Mouse (Mus musculus) cerebellum, adult 9-11 months (tissue): Measurements from ENCODE around the gene Pkib.

Experiments
- DNase-seq: peaks from one replicate; pipeline ENCODE4 v3.0.0; 2022

Gene Pkib

DNA sequence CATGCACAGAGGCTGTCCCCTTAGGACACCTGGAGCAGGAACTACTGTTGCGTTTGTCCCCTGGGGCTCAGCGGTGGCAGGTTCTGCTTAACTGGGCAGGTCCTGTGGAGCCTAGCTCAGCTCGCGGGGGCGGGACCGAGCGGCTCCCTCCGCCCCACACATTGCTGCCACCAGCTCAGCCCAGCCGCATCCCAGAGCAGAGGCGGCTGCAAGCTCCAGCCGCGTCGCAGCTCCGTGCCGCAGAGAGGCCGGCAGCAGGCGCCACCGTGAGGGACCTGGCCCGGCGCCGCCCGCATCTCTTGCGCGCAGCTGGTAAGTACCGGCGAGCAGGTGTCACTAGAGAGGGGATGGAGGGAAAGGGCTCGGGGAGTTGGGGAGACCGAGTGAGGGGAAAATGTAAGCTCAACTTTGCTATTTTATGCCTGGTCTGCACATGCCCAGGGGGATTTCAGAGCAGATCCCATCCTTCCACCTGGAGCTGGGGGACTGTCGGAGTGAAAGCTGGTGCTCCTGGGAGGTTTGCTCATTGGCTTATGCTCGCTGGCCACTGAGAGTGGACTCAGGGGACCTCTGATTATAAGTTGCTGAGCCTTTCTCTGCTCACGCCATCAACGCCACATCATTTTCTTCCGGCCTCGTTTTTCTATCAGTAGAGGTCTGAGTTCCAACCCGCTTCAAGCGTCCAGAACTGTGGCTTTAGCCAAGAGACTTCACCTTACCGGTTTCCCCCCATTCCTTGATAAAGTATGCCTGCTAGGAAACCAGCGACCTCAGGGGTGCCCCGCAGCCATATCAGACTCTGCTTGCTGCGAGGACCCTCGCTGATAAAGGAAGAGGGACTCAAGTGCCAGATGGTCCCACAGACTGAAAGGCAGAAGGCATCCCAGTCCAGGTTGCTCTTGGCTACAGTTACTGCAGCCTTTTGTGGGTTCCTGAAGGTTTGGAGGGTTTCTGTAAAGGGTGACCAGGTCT lies at the start of gene Pkib:
Pkib (plus strand) TSS at position 86 of the 972 bp plus-strand sequence.
- DNase-seq, result peak; percentile 91

DNA sequence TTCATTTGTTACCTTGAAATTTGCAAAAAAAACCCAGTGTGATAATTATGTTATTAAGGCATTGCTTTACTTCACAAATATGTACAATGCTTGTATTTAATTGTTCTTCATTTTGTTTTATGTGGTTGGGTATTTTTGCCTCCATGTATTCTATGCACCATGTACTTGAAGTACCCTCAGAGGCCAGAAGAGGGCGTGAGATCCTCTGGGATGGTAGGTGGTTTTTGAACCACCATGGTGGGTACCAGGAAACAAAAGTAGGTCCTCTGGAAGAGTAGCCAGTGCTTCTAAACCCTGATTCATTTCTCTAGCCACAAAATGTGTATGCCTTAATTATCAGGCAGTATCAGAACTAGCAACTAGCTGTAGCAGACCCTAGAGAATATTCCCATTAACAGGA lies 47.9 kb upstream of the Pkib start:
- no peak for DNase-seq

DNA sequence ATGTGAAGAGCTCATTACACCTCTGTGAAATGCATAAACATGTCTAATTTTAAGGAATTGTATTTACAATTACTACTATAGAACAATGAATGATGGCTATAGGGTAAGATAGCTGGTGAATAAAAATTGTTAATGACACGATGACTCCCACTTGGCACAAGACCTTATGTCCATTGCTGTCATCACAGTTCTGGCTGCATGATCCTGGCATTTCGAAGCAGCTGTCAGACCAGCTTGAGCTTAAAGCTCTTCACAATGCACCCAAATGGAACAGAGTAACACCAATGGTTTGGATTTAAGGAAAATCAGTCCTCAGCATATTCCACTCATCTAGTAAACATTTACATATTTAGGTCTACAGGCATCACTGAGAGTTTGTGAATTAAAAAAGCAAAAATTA lies 37.5 kb upstream of the Pkib start:
- DNase-seq, result no peak

DNA sequence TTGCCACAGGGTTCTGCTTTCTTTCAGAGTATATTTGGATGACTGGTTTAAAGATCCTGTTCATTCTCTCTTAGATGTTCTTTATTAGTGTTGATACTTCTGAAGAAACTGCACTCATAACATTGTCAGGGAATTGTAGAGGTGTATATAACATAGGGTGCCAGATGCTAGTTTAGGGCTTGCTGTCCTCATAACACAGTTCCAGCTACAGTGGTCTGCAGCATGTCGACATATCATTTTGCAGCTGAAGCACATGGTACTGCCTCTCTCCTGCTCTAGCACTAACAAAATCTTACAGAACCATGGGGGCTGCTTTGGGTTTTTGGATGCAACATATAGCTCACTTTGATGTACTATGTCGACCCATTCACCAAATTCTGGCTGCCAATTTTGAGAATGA lies 34.6 kb upstream of the Pkib start:
- DNase-seq, result no peak

DNA sequence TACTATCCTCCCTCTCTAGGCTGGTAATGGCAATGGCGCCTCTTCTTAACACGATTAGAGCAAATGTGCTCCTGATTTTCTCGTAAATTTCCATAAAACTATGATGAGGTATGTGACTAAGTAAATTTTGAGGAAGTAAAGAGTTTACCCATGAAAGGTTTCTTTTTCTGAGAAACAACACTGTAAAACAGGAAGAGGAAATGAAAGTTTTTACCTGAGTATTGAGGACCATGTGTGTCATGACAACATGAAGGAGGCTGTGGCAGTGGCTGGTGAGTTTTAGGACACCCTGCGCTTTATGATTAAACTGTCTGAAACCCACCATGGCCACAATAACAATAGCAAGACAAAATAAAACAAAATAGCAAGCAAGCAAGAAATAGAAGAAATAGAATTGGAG lies 28.8 kb upstream of the Pkib start:
- DNase-seq, result no peak

DNA sequence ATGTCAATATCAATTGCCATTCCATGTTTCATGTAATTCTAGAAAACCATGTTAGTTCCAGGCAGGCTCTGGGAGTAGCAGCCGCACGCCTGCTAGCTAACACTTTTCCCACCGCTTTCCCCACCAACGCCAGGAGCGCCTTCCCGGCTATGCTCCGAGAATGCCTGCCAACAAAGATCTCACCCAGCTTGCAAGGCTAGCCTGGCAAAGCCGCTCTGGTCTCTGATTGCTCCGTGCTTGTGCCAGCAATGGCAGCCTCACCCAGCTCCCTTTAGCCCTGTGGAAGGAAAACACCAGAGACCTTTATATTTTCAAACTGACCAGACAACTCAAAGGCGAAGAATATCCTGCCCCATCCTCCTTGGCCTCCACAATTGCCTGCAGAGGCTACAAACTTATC lies 8.5 kb upstream of the Pkib start:
- DNase-seq, result peak; percentile 84

DNA sequence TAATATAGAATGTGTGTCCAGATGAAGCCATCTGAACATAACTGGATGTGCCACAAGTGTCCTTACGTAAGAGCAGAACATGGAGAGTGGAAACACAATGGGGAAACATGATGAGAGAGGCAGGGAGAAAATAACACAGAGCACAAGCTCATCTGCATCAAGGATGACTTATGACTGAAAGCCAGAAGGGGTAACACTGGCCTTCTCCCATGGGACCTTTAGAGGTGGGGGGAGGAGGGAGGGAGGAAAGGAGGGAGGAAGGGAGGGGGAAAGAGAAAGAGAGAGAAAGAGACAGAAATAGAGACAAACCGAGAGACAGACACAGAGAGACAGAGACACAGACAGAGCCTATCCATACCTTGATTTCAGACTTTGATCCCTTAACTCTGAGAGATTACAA lies 4.0 kb upstream of the Pkib start:
- DNase-seq, result no peak

DNA sequence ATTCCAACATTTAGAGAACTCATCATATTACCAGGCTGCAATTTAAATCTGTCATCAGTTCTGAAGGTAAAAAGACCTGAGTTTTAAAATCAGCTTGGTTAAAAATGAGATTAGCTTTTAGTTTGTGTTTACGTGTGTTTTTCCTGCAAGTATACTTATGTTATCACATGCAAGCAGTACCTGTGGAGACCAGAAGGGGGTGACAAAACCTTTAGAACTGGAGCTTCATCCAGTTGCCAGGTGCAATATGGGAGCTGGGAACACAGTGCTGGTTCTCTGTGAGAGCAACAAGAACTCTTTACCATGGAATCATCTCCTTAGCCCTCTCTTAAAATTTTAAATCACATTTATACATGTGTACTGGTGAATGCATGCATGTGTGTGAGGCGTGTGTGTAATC lies 1.2 kb upstream of the Pkib start:
- no peak for DNase-seq

DNA sequence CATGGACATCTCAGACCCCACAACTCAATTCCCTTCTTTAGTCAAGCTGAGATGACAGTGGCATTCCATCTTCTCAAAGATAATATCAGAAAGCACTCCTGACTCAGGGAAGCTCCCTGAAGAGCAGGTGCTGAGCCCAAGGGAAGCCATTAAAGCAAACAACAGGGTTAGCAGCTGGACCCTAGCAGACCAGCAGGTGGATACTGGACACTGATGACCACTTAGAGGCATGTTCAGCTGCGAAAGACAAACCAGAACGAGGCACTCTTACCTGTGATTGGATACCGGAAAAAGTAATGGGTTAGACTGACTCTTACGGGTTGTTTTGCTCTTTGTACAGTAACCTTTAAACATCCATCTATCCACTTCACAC lies 1.1 kb downstream of the Pkib start:
- DNase-seq, result peak; percentile 72

DNA sequence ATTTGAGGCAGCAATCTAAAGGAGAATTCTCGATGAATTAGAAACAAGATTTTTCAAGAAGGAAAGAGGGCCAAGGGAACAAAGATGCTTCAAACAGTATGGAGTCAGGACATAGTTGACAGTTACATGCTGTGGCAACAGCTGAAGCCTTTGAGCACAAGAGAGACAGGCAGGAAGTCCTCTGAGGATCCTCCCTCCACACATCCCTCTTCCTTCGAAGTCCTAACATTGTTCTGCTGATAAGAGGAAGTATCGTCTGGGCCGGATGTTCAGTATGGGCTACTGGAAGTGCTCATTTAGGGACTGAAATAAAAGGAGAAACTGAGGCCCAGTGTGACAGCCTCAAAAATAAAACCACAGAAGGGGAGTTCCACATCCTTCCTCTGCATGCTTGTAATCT lies 5.2 kb downstream of the Pkib start:
- no peak for DNase-seq

DNA sequence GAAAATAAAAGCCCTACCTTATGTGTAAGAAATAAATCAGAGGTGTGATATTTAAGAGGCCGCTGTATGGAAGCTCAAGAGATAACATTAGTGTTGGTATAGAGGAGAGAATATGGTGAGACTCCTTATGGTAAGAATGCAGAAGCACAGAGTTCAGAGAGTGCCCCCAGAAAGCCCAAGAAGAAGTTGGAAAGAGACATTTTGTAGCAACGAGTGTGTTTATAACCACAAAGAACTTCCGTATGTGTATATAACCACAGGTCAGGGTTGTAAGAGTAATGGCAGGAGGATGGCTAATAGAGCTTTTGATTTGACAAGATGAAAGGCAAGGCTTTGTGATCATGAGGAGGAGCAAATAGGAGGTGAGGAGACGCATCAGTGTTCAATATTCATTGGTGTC lies 6.5 kb downstream of the Pkib start:
- DNase-seq, result no peak

DNA sequence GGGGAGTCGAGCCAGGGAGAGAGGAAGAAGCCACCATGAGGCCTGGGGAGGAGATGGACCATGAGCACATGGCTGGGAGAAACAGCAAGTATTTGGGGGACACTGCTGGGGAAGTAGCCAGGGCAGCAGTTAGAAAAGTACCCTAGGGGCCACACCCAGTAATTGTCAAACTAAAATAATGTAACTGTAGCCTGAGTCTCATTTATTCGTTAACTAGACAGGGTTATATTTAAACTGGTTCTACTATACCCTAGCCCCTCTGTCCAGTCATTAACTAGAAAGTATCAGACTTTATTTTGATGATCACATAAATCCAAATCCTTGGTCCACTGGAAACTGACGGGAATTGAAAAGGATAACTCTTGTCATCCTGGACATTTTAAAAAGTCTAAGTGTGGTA lies 7.8 kb downstream of the Pkib start:
- DNase-seq, result no peak

DNA sequence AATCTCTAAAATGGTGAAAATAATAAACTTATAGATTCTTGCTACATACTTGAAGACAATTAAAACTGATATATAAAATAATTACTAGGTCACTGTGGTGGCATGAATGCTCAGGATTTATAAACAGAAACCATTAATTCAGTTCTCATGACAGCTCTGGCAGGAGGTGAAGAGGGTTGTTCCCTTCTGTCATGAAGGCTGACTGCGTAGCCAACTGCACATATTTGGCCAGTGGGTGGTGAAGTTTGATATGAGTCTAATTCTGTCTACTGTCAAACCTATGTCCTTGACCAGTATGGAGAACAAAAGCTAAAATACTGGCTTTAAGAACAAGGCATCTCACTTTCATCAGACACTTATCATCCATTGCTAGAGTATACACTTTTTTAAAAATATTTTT lies 21.5 kb downstream of the Pkib start:
- peak; percentile 60 for DNase-seq

DNA sequence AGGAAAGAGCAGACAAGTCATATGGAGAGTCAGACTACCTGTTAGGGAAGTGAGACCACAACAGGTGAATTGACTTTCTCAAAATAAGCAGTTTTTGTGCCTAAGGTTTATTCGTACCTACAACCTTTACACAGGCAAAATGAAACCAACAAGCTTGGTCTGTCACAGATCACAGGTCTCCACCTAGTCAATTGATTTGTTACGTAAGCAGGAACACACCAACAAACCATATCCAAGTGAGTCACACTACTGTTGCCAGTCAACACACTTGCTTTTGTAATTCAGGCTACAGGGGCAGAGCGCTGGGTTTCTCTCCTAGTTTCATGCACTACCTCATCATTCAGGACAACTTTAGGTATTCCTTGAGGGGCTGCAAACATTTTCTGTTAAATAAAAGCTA lies 28.7 kb downstream of the Pkib start:
- no peak for DNase-seq

DNA sequence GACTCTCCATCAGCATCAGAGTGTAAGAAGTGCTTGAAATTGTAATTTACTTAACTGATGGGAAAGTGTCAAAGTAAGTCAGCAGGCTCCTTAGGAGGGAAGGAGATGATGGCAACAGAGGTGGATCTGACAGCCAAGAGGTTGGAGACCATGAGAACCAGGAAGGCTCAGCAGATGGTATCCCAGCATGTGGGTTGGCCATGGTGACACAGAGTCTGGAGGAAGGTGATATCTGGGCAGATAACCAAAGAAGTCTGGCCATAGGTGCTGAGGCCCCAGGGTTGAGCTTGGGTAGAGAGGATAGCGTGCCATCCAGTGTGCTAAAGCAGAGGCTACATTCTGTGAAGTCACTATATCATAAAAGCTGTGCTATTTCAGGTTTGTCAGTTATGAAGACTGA lies 32.0 kb downstream of the Pkib start:
- DNase-seq, result peak; percentile 98

DNA sequence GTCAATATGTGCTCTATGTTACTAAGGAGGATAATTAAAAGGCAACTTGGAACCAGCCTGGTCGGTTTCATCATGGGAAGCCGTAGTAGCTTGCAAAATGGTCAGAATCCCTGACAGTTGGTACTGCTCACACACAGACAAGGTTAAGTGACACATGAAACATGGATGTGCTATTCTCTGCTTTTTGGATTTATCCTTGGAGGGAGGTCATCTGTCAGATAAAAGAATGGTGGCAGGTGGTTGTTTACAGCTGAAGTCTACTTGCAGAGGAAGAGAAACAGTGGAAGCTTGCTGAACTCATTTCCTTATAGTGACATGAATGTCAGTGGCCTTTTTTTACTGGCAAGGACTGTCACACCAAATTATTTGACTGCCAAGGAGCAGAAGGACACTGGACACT lies 32.5 kb downstream of the Pkib start:
- peak; percentile 54 for DNase-seq

DNA sequence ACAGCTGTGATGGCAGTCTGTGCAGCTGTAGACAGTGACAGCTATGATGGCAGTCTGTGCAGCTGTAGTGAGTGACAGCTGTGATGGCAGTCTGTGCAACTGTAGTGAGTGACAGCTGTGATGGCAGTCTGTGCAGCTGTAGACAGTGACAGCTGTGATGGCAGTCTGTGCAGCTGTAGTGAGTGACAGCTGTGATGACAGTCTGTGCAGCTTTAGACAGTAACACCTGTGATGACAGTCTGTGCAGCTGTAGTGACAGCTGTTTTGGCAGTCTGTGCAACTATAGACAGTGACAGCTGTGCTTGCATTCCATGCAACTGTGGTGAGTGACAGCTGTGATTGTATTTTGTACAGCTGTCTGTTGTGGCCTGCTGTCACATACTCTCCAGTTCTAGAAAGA lies 44.0 kb downstream of the Pkib start:
- no peak for DNase-seq

DNA sequence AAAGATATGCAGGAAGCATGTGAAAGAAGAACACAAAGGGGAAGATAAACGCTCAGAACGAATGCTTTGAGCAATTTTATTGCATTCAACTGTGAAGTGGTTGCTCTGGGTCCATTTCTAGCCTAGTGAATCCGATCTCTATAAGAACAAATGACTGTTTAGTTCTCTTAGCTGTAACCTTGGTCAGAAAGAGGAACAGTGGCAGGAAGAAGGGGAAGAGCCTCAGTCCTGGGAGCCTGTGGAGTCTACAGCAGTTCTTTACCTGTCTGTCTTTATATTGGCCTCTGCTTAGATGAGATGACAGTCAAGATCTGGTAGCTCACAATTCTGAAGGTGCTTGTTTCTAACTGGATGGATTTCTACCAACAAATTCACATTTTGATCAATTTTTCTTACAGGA lies 56.2 kb downstream of the Pkib start:
- no peak for DNase-seq

DNA sequence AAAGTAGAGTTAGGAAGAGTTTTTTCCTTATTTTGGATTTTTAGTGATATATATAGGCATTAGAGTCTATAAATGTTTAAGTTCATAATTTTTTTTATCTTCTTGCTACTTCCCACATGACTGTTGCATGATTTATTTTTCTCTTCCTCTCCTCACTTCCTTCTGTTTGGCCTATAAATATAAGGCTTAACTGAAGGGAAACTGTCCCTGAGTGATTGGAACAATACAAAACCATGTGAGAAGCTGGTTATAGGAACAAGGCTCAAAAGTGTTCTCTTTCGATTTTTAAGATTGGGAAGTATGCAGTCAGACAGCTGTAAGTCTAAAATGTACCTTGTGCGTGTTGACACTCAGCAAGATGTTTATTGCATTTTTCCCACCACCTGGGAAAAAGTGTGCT lies 58.4 kb downstream of the Pkib start:
- DNase-seq, result no peak

DNA sequence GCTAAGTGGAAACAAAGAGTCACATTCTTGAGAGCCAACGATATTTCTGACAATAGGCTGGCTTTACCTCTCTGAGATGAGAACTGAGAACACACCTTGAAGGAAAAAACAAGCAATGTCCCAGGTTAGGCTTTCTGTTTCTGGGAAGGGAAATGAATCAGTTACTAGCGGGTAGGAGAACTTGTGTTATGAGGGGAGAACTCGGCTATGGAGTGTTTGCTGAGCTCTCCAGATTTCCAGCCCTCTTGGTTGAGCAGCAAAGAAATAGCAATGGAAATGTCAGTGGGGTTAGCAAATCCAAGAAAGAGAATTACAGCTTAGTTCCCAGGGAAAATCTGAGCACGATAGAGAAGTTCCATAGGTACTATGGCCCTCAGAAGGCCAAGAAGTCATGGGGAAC lies 70.5 kb downstream of the Pkib start:
- DNase-seq, result no peak

DNA sequence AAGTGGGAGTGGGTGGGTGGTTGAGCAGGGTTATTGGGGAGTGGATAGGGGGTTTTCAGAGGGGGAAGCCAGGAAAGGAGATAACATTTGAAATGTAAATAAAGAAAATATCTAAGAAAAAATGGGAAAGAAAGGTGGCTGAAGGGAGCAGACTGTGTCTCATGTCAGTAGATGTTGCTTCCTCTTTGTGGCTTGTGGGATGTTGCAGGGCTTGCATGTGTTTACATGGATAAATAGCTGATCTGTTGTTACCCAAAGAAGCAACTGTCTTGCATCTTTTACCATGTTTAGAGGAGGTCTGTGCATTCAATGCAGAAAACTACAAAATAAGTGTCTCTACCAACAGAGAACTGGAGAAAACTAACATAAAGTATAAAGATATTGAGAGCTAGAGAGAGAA lies 89.3 kb downstream of the Pkib start:
- DNase-seq, result no peak

DNA sequence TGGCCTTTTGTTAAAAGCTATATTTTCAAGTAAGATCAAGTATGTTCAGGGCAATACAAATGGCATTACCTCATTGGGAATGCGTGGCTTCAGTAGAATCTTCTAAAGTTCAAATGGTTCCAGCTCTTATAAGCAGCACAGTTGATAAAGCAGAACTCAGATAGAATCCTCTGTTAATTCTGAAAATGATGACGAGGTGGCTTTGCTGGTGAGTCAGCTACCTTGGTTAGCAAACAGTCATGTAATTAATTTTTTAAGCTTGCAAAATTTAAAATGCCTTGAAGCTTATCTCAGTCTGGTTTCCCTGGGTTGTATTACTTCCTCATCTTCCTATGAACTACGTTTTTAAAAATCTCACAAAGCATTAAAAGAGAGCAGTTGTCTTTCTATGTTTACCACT lies 90.6 kb downstream of the Pkib start:
- no peak for DNase-seq

DNA sequence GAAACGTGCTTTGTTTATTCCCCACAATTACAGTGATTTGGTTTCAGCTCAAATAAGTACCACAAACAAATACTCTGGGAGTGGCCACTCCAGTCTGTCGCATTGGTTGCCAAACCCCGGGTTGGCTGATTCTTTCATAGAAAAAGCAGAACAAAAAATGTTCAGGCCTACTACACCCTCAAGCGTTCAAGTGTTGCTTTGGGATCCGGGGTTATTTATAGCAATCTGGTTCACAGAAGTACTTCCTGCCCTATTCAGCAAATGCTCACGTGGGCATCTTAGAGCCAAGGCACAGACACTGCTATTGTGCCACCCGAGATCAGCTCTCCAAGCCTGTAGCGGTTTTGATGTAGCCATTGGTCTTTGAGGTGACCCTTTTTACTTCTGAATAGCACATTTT lies 95.9 kb downstream of the Pkib start:
- no peak for DNase-seq

DNA sequence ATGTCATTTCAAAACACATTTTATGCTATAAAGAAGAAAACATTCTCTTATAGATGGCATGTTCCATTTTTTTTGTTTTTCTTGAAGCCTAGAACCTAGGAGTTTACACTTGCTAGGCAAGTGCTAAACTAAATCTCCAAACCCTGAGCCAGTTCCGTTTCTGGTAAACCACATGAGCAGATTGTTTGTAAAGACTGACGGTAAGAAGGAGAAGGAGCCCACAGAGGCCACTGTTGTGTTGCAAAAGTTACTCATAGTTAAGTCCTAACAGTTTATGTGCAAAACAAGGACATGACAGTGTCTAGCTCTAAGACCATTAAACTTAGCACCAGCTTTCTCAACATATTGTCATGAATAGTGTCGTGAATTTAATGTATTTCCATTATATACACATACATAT lies 99.9 kb downstream of the Pkib start:
- no peak for DNase-seq

DNA sequence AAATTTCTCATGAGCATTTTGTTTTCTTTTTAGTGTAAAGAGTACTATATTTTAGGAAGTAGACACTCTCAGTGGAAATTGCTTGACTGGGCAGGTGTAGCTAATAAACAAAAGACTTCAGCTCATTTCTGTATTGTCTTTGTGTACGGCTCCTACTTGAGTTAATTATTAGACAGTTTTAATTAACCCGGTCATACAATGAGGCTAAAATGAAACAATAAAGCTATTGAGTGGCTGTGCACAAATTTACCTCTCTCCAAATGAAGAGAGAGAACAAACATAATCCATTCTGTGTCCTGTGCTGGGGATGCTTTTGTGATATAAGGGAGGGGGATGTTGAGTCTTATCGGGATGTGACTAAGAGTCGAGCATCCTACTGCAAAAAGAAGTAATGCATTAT lies 109.0 kb downstream of the Pkib start:
- no peak for DNase-seq
